Mouse (Mus musculus) kidney, adult 2 months (tissue): Measurements from ENCODE around the gene Acsl3. TPM values are rescaled to one million over a fixed set of nuclear protein-coding genes. Genes with fewer than 3 reads are reported as not detected.

Experiments used
- DNase-seq: peaks from one replicate; pipeline ENCODE4 v3.0.0; 2021
- H3K27ac ChIP-seq: fragments of 200-500 bp; 2 replicates; pipeline ENCODE4 v1.5.1; 2012; ENCODE audit warnings: low read depth, low read length, control low read depth, inconsistent platforms; ENCODE audit not compliant: insufficient read depth
- H3K27me3 ChIP-seq: fragments of 200-500 bp; replicated peaks from 2 replicates; pipeline ENCODE4 v1.6.1; 2012; ENCODE audit warnings: mild to moderate bottlenecking, moderate library complexity, low read length, inconsistent platforms; ENCODE audit not compliant: control insufficient read depth, insufficient read depth
- H3K36me3 ChIP-seq: fragments of 200-500 bp; 2 replicates; pipeline ENCODE4 v1.6.1; 2012; ENCODE audit warnings: mild to moderate bottlenecking, moderate library complexity, low read length, inconsistent platforms; ENCODE audit not compliant: control insufficient read depth, insufficient read depth
- H3K4me1 ChIP-seq: fragments of 200-500 bp; 2 replicates; pipeline ENCODE4 v1.6.1; 2011; ENCODE audit warnings: low read length; ENCODE audit not compliant: control insufficient read depth, insufficient read depth
- H3K4me3 ChIP-seq: fragments of 200-500 bp; 2 replicates; pipeline ENCODE4 v1.5.1; 2011; ENCODE audit warnings: mild to moderate bottlenecking, low read depth, low read length, control low read depth; ENCODE audit not compliant: insufficient read depth
- CTCF ChIP-seq: fragments of 200-500 bp; conservative IDR thresholded peaks from 2 replicates; pipeline ENCODE4 v1.5.1; 2011; ENCODE audit warnings: low read depth, mild to moderate bottlenecking, control low read depth, low read length, moderate library complexity, mixed read lengths; ENCODE audit not compliant: insufficient read depth, insufficient read length
- POLR2A ChIP-seq: fragments of 200-500 bp; IDR thresholded peaks from one replicate; pipeline ENCODE4 v1.6.1; 2011; ENCODE audit warnings: low read depth, low read length, control low read depth
- WGBS: fragments of 180-500 bp; shearing (Covaris S2); methylation state at CpG from one replicate; pipeline ENCODE4 v1.1.7; 2018; 5-methylcytosine and 5-hydroxymethylcytosine counted together
- polyA plus RNA-seq: library from polyadenylated mRNA; depleted of rRNA; stranded (reverse); fragments of >200 nt; gene quantifications from 2 replicates; pipeline ENCODE4 v1.2.3, GENCODE M21; 2012

The Acsl3 gene
- polyA plus RNA-seq, 1 experiment, result 12.9 TPM

- WGBS, result 91% methylated on average over 3 of the region's 3 CpGs
- no peaks in the 10 kb centered on the region for H3K27me3 ChIP-seq
- TF ChIP-seq POLR2A (no peak), CTCF (no peak)
- no peaks in the 10 kb centered on the region for H3K36me3 ChIP-seq
- no peak for DNase-seq
- no peak overlapping the region for H3K27ac ChIP-seq
- no peak overlapping the region for H3K4me3 ChIP-seq
- no peaks in the 10 kb centered on the region for H3K4me1 ChIP-seq
Observed at GRCm38 (mm10) chr1:78641791-78642190, 15.8 kb upstream of the Acsl3 start.

- Histone ChIP-seq H3K4me3 (no peak overlapping the region), H3K36me3 (no peaks in the 10 kb centered on the region), H3K27me3 (no peaks in the 10 kb centered on the region), H3K4me1 (no peaks in the 10 kb centered on the region), H3K27ac (no peak overlapping the region)
- TF ChIP-seq POLR2A (no peak), CTCF (no peak)
- WGBS, result 87% methylated on average over 2 of the region's 2 CpGs
- no peak for DNase-seq
Observed at GRCm38 (mm10) chr1:78642197-78642596, 15.4 kb upstream of the Acsl3 start.

- Histone ChIP-seq H3K4me1 (no peaks in the 10 kb centered on the region), H3K27me3 (no peaks in the 10 kb centered on the region), H3K27ac (no peak overlapping the region), H3K4me3 (no peak overlapping the region), H3K36me3 (no peaks in the 10 kb centered on the region)
- TF ChIP-seq CTCF (no peak), POLR2A (no peak)
- peak; percentile 3 for DNase-seq
- 54% methylated on average over 8 of the region's 8 CpGs for WGBS
Observed at GRCm38 (mm10) chr1:78647317-78647885, 10.2 kb upstream of the Acsl3 start.

- no peak for TF ChIP-seq POLR2A
- TF ChIP-seq CTCF, result no peak
- H3K4me3 ChIP-seq, result no peak overlapping the region
- no peaks in the 10 kb centered on the region for H3K27me3 ChIP-seq
- H3K27ac ChIP-seq, result no peak overlapping the region
- no peak for DNase-seq
- WGBS, result 45% methylated on average over 6 of the region's 6 CpGs
- H3K4me1 ChIP-seq, result no peaks in the 10 kb centered on the region
- no peaks in the 10 kb centered on the region for H3K36me3 ChIP-seq
Observed at GRCm38 (mm10) chr1:78649269-78650061, 8.2 kb upstream of the Acsl3 start.

- no peak for TF ChIP-seq POLR2A
- TF ChIP-seq CTCF, result no peak
- H3K4me3 ChIP-seq, result no peak overlapping the region
- no peaks in the 10 kb centered on the region for H3K36me3 ChIP-seq
- no peaks in the 10 kb centered on the region for H3K27me3 ChIP-seq
- H3K4me1 ChIP-seq, result peaks cover 16% of the 10 kb centered on the region
- 22% methylated on average over 2 of the region's 2 CpGs for WGBS
- peak; percentile 79 for DNase-seq
- H3K27ac ChIP-seq, result 0 out of 2 replicates have a peak overlapping the region, but pooled peaks have one; percentile 12
Observed at GRCm38 (mm10) chr1:78656472-78656871, 1.2 kb upstream of the Acsl3 start.

GRCm38 (mm10) chr1:78657021-78657629 lies 500 bp upstream of the Acsl3 start:
- TF ChIP-seq CTCF (no peak), POLR2A (no peak)
- no peaks in the 10 kb centered on the region for H3K36me3 ChIP-seq
- peak overlapping the region; percentile 58 for H3K4me3 ChIP-seq
- peaks cover 17% of the 10 kb centered on the region for H3K4me1 ChIP-seq
- 0 out of 2 replicates have a peak overlapping the region, but pooled peaks have one; percentile 56 for H3K27ac ChIP-seq
- no peak for DNase-seq
- 29% methylated on average over 22 of the region's 22 CpGs for whole genome bisulfite sequencing
- H3K27me3 ChIP-seq, result no peaks in the 10 kb centered on the region

- no peak for TF ChIP-seq CTCF
- no peak for TF ChIP-seq POLR2A
- Histone ChIP-seq H3K4me3 (peak overlapping the region; percentile 93), H3K36me3 (no peaks in the 10 kb centered on the region), H3K4me1 (peaks cover 17% of the 10 kb centered on the region), H3K27ac (peak overlapping the region; percentile 5; the same call in 1 of the 2 replicates), H3K27me3 (no peaks in the 10 kb centered on the region)
- WGBS, result 7% methylated on average over 20 of the region's 20 CpGs
- peak; percentile 29 for DNase-seq
Observed at GRCm38 (mm10) chr1:78658441-78659269, 1.0 kb downstream of the Acsl3 start.
